Mouse (Mus musculus): ENCODE measurements around the gene Mapk8ip3. TPM values are rescaled to one million over a fixed set of nuclear protein-coding genes. Genes with fewer than 3 reads are reported as not detected.

The Mapk8ip3 gene
- polyA plus RNA-seq (2017; shearing (Covaris generic)) = 46.1 TPM

GRCm38 (mm10) chr17:24936259-24937237, at the start of gene Mapk8ip3:
Gene Mapk8ip3 (minus strand): TSS chr17:24936977.

DNA sequence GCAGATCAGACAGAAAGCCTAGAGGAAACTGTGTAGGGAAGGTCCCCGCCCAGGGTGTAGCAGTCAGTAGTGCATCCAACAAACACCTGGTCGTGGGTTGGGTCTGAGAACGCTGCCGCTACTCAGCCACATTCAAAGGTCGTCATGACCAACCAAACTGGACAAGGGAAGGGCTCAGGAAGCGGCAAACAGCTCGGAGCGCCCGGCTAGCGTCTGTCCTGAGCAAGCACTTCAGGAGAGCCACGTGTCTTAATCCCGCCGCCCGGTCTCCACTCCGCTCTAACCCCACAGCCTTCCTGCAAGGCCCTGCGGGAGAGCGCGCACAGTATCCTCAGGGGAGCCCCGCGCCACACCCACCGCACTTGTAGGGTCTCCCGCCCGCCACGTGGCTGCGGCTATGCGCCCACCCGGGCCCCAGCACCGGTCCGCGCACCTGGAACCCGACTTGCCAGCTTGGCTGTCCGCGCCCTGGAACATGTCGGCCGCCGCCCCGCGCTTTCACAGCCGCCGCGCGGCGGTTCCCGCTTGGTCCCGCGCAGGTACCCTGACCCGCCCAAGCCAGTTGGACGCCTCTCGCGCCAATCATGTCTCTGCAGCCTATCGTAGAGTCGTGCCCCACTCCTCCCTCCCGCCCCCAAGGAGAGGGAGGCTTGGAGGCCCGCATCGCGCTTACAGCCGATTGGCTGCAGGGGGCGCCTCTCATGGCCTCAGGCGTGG, 23.5 kb upstream of the Mapk8ip3 start, which contains the start of gene Jpt2:
Jpt2 (minus strand) TSS at position 555 of the 717 bp plus-strand sequence.

GRCm38 (mm10) chr17:24896241-24896992, 40.4 kb downstream of the Mapk8ip3 start, which contains the start of gene Nme3:
Gene Nme3 (plus strand): TSS chr17:24896500.

GRCm38 (mm10) chr17:24894995-24895547, 41.7 kb downstream of the Mapk8ip3 start, which contains the start of the genes Eme2 and Mrps34:
Gene Eme2 (minus strand): TSS chr17:24895087.
Gene Mrps34 (plus strand): TSS chr17:24895116.

GRCm38 (mm10) chr17:24886134-24886931, 50.4 kb downstream of the Mapk8ip3 start, which contains the start of the genes Nubp2 and Spsb3:
Gene Nubp2 (minus strand): TSS chr17:24886349.
Gene Spsb3 (plus strand): TSS chr17:24886643.

GRCm38 (mm10) chr17:24865776-24866175, 71.0 kb downstream of the Mapk8ip3 start, which contains the start of gene Igfals:
Gene Igfals (plus strand): TSS chr17:24865997.

GRCm38 (mm10) chr17:24850065-24850772, 86.6 kb downstream of the Mapk8ip3 start, which contains the start of gene Fahd1:
Gene Fahd1 (minus strand): TSS chr17:24850364.

Other genes with a start within 250 kb of the Mapk8ip3 start
- 0.40 TPM for gene Syngr3, start 247.0 kb downstream of the Mapk8ip3 start, polyA plus RNA-seq (2017; shearing (Covaris generic))
- gene Gfer, start 240.8 kb downstream of the Mapk8ip3 start, polyA plus RNA-seq (2017; shearing (Covaris generic)) = 7.7 TPM
- 1.7 TPM for gene Noxo1, start 240.7 kb downstream of the Mapk8ip3 start, polyA plus RNA-seq (2017; shearing (Covaris generic))
- gene Tbl3, start 229.3 kb downstream of the Mapk8ip3 start, polyA plus RNA-seq (2017; shearing (Covaris generic)) = 71.9 TPM
- not detected for gene Rnf151, start 218.9 kb downstream of the Mapk8ip3 start, polyA plus RNA-seq (2017; shearing (Covaris generic))
- gene Rps2, start 218.9 kb downstream of the Mapk8ip3 start, polyA plus RNA-seq (2017; shearing (Covaris generic)) = 660 TPM
- gene Ndufb10, start 212.5 kb downstream of the Mapk8ip3 start, polyA plus RNA-seq (2017; shearing (Covaris generic)) = 257 TPM
- gene Rpl3l, start 209.2 kb downstream of the Mapk8ip3 start, polyA plus RNA-seq (2017; shearing (Covaris generic)) = not detected
- 20.9 TPM for gene Msrb1, start 200.3 kb downstream of the Mapk8ip3 start, polyA plus RNA-seq (2017; shearing (Covaris generic))
- gene Hs3st6, start 184.0 kb downstream of the Mapk8ip3 start, polyA plus RNA-seq (2017; shearing (Covaris generic)) = not detected
- gene Meiob, start 132.7 kb downstream of the Mapk8ip3 start, polyA plus RNA-seq (2017; shearing (Covaris generic)) = not detected
- 49.6 TPM for gene Hagh, start 96.8 kb downstream of the Mapk8ip3 start, polyA plus RNA-seq (2017; shearing (Covaris generic))
- gene Fahd1, start 86.6 kb downstream of the Mapk8ip3 start, polyA plus RNA-seq (2017; shearing (Covaris generic)) = 2.7 TPM
- not detected for gene Igfals, start 71.0 kb downstream of the Mapk8ip3 start, polyA plus RNA-seq (2017; shearing (Covaris generic))
- 113 TPM for gene Nubp2, start 50.6 kb downstream of the Mapk8ip3 start, polyA plus RNA-seq (2017; shearing (Covaris generic))
- gene Spsb3, start 50.3 kb downstream of the Mapk8ip3 start, polyA plus RNA-seq (2017; shearing (Covaris generic)) = 58.4 TPM
- 64.8 TPM for gene Eme2, start 41.9 kb downstream of the Mapk8ip3 start, polyA plus RNA-seq (2017; shearing (Covaris generic))
- gene Mrps34, start 41.9 kb downstream of the Mapk8ip3 start, polyA plus RNA-seq (2017; shearing (Covaris generic)) = 40.9 TPM
- gene Nme3, start 40.5 kb downstream of the Mapk8ip3 start, polyA plus RNA-seq (2017; shearing (Covaris generic)) = 69.5 TPM
- gene Jpt2, start 23.7 kb upstream of the Mapk8ip3 start, polyA plus RNA-seq (2017; shearing (Covaris generic)) = 33.0 TPM
- gene Cramp1l, start 78.8 kb upstream of the Mapk8ip3 start, polyA plus RNA-seq (2017; shearing (Covaris generic)) = 3.3 TPM
- 26.0 TPM for gene Ift140, start 79.1 kb upstream of the Mapk8ip3 start, polyA plus RNA-seq (2017; shearing (Covaris generic))
- 1.3 TPM for gene Tmem204, start 146.6 kb upstream of the Mapk8ip3 start, polyA plus RNA-seq (2017; shearing (Covaris generic))
- gene Telo2, start 179.0 kb upstream of the Mapk8ip3 start, polyA plus RNA-seq (2017; shearing (Covaris generic)) = 39.0 TPM
- not detected for gene Ptx4, start 183.8 kb upstream of the Mapk8ip3 start, polyA plus RNA-seq (2017; shearing (Covaris generic))
- 49.9 TPM for gene Clcn7, start 196.4 kb upstream of the Mapk8ip3 start, polyA plus RNA-seq (2017; shearing (Covaris generic))
- not detected for gene Ccdc154, start 225.5 kb upstream of the Mapk8ip3 start, polyA plus RNA-seq (2017; shearing (Covaris generic))
- gene Gm38655, start 238.5 kb upstream of the Mapk8ip3 start, polyA plus RNA-seq (2017; shearing (Covaris generic)) = not detected
- 32.7 TPM for gene BC003965, start 247.6 kb upstream of the Mapk8ip3 start, polyA plus RNA-seq (2017; shearing (Covaris generic))